Mouse (Mus musculus): Measurements from ENCODE around the gene Cd300ld3. TPM values are rescaled to one million over a fixed set of nuclear protein-coding genes. Genes with fewer than 3 reads are reported as not detected.
A peak's percentile ranks its signal among the peaks of the same experiment; 100 is the strongest.

The Cd300ld3 gene
- 1 to 10 TPM; 3.8 to 4.5 TPM for total RNA-seq (2021)
- long read RNA-seq, experiment 1, result 0 reads
- long read RNA-seq, experiment 2, result 0 reads

DNA sequence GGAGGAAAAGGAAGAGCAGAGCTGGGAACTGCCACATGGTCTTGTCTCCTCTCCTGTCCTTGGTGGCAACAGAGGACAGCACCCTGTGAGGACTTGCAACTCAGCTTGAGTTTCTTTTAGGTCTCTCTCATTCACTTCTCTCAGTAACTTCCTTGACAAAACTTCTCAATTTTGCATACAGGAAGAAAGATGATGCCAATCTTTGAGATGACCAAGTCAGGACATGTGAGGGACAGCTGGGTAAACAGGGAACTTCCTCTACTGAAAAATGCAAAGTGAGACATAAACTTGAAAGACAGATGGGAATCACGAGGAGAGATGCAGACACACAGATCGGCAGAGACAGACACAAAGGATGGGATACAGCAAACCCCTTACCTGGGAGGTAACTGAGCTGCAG, at the start of gene Cd300ld3:
TSS of gene Cd300ld3 (minus strand) at position 151 of the 400 bp plus-strand sequence.
- no peak for DNase-seq

DNA sequence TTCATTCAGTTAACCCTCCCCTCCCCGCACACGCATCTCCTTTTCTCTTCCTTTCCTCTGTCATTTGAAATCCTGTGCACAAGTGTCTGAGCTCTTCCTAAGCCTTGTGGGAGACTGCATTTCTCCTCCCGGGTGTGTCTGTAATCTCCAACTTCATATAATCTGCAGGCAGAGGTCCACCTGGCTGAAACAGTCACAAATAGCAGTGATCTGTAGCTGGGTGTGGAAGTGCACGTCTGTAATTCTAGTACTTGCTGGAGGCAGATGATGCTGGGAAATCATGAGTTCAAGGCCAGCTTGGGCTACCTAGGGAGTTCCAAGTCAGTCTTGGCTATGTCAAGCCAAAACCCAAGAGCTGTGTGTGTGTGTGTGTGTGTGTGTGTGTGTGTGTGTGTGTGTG, 43.9 kb upstream of the Cd300ld3 start:
- no peak for DNase-seq

DNA sequence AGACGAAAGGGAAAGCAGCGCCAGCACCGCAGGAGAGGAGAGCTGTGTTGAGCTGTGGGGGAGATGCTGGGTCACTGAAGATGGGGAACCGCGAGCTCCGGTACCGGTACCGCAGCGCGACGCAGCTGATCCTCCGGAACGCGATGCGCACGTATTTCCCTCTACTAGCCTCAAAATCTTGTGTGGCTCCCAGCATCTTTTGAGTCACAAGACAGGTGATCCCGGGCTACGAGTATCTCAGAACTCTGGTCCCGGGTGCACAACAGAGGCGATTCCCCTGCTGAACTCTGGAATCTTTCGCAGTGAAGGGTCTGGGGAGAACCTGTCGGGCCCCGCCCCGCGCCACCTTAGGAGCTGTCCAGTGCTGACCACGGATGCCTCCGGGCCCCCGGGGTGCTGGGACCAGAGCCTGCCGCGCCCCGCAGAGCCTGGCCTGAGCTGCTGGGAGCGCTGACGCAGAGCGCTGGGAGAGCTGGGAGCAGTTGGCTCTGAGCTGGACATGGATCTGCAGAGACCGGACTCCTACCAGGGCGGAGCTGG, 43.2 kb upstream of the Cd300ld3 start, which contains the start of gene Rab37:
TSS of gene Rab37 (plus strand) at position 70 of the 540 bp plus-strand sequence.
- DNase-seq, result peak; percentile 60

DNA sequence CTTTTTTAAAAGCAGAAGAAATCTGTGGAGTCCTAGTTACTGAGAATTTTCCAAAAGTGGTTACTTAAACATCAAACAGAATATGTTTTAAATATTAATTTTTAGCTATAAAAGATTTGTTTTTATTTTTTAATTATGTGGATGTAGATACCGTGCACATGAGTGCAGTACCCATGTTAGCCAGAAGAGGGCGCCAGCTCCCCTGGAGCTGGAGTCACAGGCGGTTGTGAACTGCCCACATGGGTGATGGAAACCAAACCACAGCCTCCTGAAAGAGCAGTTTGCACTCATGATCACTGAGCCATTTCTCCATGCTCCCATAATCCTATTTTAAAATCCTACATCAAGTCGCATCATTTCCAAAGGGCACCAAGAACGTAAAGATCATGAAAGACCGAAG, 41.6 kb upstream of the Cd300ld3 start:
- DNase-seq, result no peak

DNA sequence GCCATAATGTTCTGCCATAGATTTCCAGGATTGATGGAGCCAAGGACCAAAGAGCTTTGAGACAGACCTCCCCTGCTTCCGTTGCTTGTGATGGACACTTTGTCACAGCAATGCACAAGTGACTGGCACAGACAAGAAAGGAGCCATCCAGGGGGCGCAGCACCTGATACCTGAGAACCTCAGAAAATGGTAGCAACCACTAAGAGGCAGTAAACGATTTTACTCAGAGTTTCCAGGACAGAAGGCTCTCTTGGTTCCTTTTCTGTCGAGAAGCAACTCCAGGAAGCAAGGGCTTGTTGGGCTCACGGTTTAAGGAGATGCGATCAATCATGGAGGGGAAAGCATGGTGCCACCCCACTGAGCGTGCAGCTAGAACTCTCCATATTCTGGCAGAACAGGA, 38.0 kb upstream of the Cd300ld3 start:
- DNase-seq, result no peak

DNA sequence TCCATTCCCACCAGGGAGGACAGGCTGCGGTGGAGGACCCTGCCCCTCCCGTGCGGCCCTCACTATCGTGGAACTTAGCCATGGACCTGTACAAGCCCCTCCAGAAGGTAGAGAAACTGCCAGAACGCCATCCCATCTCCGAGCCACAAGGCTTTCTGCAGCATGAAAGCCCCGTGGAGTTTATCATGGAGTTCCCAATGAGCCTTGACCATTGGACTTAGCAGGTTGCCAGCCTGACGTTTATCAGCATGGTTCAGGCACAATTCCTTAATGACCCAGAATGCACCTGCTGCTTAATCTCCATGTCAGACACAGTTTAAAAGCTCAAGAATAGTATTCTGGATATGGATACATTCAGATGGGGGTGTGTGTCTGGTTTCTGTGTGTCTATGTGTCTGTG, 36.9 kb upstream of the Cd300ld3 start:
- no peak for DNase-seq

DNA sequence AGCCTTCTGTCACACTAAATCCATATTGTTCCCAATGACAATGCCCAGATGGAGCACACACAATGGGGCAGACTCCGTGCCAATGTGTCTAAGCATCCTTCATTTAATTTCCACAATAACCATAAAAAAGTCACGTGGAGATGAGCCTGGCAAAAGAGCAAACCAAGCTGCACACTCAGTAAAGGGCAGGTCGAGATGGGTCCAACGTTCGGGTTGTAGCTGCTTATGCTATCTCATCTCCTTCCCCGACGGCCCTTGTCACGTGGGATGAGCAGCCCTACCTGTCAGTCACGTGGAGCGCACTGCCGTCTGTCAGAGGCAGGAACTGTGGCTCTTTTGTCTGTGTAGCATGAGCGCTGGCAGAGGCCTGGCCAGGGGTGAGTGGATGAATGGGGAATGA, 36.4 kb upstream of the Cd300ld3 start:
- no peak for DNase-seq

DNA sequence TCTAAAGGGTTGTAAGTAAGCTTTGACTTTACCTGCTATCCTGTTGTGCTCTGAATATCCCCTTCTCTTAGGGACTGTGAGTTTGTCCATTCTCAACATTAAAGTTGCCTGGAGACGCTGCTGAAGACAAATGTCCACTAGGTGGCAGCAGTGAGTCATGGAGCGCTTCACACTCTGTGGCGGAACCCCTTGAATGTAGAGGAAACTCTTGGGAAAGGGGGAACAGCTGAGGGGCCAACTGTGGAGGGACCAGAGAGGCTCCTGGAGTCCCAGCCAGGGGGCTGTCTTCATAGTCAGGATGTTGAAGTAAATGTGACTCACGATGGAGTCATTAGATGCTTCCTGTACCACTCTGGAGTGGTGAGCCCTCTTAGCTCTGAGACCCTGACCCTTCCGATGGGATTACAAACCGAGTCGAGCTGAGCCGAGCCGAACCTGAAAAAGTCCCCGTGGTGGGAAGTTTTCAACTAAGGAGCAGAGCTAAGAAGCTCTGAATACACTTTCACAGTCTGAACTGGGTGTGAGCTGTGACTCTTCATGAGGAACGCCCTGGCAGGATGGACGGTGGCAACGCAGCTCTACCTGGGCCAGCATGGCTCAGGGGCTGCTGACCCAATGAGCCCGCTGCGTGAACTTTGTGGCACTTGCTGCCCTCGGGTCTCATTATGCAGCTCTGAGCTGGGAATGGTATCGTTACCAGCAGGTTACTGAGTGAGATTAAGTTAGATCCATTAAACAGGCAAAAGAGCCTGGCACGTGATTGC, 35.3 kb upstream of the Cd300ld3 start:
- peak; percentile 85 for DNase-seq

DNA sequence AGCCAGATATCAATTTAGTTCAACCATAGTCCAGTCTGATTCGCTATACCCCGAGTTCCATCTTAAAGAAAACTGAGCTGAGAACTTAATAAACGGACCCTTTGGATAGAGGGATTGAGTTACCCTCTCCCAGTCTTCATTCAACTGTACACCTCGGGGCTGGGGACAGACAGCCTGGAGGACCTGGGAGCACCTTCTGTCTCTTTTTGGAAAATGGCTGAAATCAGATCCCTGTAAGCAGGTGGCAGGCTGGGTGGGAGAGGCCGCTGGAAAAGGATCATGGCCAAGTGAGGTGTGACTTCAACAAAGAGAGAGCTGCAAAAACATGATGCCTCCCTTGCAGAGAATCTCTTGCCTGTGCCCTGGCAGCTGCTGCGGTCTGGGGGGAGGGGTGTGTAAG, 34.0 kb upstream of the Cd300ld3 start:
- DNase-seq, result no peak

DNA sequence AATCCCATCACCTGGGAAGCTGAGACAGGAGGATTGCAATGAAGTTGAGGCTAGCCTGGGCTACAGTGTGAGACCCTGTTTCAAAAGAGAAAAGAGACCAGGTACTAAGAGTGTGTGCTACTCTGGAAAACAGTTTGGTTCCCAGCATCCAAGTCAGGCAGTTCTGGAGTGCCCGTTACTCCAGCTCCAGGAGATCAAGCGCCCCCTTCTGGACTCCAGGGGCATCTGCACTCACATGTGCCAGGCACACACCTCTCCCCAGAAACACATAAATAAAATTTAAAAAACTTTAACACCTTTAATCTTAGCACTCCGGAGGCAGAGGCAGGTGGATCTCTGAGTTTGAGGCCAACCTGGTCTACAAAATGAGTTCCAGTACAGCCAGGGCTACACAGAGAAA, 33.2 kb upstream of the Cd300ld3 start:
- DNase-seq, result no peak

DNA sequence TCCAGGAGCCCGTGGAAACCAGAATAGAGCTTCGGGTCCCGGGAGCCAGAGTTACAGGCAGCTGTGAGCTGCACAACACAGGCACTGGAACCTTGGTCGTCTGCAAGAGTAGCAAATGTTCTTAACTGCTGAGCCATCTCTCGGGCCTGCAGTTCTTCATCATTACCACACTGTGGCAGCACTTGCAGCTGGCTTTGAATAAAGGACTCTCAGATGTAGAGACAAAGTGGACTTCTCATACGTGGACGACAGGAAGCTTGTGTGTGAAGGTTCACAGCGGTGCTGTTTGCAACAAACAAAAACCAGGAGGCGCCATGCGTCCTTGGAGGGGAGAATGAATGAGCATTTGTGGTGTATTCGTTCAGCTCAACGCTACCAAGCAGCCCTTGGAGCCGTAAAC, 32.7 kb upstream of the Cd300ld3 start:
- peak; percentile 52 for DNase-seq

DNA sequence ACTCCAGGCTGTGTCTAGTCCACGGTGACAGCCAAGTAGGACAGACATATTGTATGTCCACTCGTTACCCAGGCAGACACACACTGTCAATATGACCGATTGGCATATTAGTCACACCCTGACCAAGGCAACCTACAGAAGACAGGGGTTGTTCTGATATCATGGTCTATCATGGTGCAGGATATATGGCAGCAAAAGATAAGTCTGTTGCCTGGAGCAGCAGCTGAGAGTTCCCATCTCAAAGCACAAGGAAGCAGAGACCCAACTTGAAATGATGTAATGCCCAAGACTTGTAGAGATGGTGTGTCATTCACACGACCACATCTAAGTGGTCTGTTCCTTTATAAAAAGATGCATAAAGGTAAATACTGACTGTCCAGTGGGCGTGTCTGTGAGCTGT, 30.5 kb upstream of the Cd300ld3 start:
- DNase-seq, result no peak

DNA sequence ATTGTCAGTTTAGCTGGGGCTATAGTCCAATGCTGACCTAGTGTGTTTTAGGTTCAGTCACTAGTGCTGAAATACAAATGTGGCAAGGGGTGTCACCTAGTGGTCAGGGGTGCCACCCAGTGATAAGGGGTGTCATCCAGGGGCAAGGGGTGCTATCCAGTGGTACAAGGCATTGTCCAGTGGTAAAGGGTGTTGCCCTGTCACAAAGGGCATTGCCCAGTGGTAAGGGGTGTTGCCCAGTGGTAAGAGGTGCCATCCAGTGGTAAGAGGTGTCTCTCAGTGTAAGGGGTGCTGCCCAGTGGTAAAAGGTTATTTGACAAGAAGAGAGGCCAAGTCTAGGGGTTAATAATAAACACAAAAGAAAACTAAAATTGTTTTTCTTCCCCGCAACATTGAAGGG, 29.2 kb upstream of the Cd300ld3 start:
- DNase-seq, result no peak

DNA sequence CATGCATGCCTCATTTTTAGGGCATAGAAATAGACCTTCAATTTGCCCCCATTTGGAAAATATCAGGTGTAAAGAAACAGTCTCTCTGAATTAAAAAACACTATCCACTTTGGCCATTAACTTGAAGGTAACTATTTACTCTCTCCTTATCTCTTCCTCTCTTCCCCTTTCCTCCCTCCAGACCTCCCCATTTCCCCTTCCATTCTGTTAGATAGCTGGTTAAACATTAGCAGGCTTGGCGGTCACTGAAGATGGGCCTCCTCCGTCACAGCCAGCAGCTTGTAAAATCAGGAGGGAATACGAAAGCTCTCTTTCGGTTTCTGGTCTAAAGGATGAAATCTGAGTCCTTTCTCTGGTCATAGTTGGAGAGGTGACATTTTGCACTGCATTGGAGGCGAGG, 27.6 kb upstream of the Cd300ld3 start:
- DNase-seq, result no peak

DNA sequence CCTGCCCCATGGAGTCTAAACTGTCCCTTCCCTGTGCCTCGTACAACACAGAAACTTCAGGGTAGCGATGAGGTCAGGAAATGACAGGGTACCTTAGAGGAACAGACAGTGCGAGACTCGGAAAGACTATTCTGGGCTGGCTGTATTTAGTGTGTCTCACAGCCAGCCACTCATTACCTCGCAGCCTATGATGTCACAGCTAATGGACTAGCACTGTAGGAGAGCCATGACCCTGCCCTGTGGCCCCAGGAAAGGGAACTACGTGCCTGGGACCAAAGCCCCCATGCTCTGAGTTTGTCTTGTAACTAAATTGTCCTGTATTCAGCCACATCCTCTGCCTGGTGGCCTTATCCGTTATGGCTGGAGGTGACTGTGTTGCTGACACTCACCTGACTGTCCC, 27.2 kb upstream of the Cd300ld3 start:
- DNase-seq, result no peak

DNA sequence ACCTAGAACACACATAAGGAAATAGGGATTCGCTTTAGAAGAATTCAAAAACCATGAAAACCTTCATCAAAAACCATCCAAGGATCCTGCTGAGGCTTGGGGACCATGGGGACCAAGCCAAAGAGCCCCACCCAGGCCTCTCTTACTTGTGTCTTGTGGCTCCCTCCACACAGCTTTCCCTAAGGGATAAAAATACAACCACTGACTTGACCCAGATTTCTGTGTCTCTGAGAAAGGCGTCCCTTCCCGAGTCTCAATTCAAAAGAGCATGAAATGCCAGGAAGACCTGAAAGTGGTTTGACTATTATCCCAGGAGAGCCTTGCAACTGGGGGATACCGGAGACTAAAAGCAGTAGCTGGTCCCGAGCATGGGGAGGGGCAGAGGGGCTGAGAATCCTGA, 24.8 kb upstream of the Cd300ld3 start:
- DNase-seq, result no peak

DNA sequence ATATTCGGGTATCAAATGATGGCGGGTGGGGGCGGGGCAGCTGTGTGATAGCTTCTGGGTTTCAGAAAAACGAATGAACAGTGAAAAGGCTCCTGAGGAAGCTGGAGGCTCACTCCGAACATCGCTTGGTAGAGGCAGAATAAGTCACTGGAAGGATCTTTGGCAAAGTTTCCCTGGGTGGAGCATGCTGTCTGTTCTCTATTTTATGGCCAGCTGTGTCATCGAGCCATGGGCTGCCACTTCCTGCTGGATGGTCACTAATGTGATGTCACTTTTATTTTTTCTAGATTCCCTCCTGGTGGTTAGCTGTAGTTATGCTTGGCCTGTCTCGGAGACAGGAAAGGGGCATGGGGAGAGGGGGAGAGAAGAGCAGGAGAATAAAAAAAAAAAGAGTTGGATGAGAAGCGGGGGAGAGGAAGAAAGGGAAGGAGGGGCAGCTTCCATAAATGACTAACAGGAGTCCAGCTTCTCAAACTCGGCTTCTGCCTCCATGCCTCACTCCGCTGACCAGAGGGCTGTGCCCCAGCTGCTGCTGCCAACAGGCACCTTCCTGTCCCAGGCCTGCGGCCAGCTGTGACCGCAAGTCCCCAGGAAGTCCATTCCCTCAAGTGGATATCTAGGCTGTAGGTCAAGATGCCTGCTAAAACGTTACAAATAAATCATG, 23.6 kb upstream of the Cd300ld3 start:
- DNase-seq, result peak; percentile 73

DNA sequence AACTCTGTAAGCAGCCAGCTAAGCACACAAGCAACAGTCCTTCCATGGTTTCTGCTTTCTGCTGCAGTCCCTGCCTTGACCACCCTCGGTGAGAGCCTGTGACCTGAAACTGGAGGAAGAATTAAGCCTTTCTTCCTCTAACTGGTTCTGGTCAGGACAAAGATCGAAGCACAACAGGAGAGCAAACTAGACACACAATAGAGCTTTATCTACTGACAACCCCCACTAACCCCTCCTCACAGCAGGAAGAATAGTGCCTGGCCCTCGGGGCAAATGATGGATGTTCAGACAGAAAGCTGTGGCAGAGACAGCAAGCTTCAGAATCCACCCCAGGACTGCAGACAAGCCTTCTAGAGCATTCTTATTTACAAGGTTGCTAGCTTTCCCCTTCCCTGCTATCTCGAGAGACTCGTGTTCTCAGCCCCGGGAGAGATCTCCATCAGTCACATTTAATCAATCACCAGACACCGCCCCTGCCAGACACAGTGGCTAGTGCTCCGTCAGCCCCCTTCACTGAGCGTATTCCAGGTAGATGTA, 22.9 kb upstream of the Cd300ld3 start:
- DNase-seq, result no peak

DNA sequence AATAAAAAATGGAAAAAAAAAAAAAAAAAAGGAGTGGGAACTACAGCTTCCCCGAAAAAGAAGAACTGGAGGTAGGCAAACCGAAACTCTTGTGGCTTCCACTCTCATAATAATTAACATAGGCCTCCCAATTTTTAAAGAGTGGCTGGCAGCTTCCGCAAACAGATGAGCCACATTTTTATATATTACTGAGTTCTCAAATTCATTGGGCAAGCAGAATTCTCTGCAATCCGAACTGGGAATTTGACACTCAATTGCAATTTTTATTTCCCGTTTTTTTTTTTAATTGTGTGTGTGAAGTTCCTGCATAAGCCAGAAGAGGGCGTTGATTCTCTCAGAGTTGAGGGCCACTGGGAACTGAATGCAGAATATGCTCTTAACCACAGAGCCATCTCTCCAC, 18.6 kb upstream of the Cd300ld3 start:
- no peak for DNase-seq

DNA sequence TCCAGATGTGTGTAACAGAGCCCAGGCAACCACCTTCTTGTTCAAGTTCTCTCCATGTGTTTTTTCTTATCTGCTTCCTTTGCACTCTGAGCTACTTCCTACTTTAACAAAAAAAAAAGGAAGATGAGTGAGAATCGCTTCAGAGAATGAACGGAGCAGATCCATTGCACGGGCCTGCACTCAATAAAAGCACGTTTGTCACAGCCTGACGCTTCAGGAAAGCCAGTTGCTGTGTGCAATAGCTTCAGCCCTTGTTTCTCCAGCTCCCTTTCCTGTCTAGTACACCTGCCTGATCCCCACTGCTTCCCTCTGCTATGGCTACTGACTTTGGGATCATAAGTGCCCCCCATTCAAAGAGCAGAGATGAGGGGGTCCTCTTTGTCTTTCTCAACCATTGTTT, 13.9 kb upstream of the Cd300ld3 start, which contains the start of gene Cd300e:
TSS of gene Cd300e (minus strand) at position 101 of the 400 bp plus-strand sequence.
- DNase-seq, result no peak

DNA sequence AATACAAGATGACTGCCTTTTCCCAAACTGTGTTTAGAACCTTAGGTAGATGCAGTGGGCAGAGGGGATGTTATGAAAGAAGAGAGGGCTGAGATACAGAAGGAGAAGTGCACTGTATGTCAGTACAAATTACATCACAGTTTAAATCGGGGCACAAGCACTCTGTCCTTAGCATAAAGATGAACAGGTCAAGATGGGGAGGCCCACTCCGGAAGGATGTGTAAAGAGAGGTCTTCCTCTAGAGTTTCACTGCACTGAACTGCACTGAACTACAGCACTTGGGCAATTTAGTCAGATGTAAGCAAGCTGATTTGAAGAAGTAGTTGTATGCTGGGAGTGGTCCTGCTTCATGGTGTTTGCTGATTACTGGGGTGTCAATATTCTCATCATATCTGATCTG, 11.6 kb upstream of the Cd300ld3 start:
- no peak for DNase-seq

DNA sequence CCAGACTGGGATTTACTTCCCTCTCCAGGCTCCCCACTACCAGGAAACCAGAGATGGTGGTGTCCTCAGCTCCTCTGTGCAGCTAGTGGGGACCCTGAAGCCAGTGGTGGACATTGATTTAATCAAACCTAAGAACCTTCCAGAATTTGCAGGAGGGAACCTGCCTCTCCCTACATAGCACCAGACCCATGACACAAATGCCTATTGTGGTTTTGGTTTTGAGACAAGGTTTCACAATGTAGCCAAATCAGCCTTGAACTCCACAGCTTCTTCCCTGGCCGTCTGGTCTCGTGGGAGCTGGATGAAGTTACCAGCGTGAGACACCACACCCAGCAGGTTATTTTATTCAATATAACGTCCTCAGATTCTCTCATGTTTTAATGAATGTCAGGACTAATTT, 10.5 kb upstream of the Cd300ld3 start:
- DNase-seq, result no peak

DNA sequence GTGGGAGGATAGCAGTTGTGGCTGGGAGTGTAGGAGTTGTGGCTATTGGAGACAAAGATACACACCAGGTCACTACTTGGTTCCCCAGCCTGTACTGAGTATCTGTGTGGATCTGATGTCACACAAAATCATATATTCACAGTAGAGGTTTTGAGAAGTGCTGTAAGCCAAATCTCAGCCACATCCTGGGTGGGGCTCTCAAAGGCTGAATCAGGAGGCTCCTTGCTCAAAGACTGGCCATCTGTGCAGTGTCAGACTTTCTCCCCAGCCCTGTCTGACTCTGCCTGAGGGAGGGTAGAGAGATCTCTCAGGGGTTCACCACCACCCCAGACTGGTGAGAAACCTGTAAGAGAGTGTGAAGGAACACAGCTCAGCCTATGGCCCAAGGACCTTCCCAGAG, 6.3 kb upstream of the Cd300ld3 start:
- no peak for DNase-seq
